Mouse (Mus musculus) embryo, embryonic 11 days (tissue): ENCODE data around the gene Git1.

ENCODE experiments used
- DNase-seq: peaks from one replicate; pipeline ENCODE4 v3.0.0-alpha.2; 2015

Gene Git1

DNA sequence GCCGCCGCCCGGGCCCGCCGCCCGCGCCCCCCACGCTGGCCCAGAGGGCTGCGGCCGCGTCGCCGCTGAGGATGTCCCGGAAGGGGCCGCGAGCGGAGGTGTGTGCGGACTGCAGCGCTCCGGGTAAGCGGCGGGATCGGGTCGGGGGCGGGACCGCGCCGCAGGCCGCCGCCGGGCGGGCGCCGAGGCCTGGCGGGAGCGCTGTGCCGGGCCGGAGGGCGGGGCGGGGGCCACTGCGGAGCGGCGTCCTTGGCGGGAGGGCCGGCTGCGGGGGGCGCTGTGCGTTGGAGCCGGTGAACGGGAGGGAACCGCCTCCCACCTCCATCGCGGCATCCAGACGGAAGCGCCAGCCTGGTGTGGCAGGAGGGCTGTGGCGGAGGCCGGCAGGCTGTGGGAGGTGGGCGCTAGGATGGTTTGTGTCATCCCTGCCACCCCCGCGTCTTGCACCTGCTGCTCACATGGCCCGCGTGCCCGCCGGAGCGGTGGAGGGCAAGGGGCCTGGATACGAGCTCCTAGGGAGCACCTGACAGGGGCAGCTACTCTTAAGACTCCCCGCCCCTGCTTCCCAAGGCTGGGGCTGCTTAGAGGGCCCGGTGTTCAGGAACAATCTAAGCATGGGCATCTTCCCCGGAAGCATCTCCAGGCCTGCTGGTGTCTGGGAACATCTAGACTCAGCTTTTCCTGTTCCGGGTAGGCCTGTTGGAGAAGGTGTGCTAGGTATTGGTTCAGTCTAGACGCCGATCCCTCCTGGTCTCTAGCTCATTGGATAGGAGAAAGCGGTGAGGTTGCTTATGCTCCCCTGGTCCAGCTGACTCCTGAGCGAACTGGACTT is at the start of gene Git1:
Gene Git1, plus strand, starts transcription at position 51 of the 832 bp plus-strand sequence.
- peak; percentile 61 for DNase-seq

DNA sequence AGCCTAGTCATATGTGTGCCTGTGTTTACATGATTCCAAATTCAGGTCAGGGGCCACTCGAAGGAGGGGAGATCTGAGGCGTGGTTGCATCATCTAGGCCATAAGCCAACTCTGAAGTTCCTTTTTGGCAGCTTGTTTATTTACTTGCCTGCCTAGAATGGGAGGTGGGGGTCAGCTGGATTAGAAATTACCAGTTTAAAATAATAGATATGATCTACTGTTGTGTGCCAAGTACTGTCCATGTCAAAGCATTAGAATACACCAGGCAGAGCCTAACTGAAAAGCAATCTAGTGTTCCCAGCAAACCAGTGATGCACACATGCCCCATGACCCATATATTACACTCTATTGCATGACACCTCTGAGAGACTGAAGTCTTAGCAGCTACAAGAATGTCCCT is 48.4 kb upstream of the Git1 start:
- DNase-seq = no peak

DNA sequence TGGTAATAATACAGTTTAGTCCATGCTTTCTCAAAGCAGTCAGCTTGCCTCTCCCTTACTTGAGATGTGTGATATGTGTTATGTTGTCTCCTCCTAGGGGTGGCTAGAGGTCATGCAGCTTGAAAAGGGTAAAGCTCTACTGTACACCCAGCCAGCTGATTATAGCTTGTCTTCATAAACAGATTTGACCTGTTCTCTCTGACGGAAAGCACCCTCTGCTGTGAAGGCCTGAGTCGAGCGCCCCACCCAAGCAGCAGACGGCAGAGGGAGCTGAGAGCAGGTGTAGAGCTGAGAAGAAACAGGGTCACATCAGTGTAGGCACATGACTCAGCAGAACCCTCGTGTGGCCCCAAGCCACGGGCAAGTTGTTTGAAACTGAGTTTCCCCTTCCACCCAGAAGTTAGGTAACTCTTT is 46.7 kb upstream of the Git1 start:
- peak; percentile 56 for DNase-seq

DNA sequence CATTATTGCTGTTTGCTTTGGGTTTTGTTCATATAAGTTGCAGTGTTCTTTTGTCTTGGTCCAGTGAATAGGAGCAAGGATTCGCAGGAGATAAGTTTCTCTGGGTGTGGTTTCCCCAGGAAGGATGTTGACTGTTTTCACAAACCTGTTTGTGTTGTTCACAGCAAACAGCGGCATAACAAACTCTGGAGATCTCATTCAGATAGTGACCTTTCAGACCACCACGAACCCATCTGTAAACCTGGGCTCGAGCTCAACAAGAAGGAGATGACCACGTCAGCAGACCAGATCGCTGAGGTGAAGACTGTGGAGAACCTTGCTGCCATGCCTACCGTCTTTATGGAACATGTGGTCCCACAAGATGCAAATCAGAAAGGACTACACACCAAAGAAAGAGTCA is 44.1 kb upstream of the Git1 start:
- DNase-seq = no peak

DNA sequence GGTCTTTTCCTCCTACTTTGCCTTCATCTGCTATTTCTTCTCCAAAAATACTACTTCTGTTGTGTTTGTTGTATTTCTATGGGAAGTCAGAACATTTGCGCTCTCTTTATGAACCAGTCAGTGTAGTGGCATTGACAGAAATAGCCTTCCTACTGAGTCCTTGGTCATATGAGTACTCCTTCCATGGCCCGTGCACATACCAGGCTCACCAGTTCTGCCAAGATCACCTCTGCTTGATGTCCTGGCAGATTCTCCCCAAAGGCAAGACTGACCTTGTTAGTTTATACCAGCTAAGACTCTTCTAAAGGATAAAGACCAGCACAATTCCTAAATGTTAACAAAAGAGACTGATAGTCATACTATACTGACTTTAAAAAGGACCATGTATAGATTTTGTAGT is 41.7 kb upstream of the Git1 start:
- DNase-seq = no peak

DNA sequence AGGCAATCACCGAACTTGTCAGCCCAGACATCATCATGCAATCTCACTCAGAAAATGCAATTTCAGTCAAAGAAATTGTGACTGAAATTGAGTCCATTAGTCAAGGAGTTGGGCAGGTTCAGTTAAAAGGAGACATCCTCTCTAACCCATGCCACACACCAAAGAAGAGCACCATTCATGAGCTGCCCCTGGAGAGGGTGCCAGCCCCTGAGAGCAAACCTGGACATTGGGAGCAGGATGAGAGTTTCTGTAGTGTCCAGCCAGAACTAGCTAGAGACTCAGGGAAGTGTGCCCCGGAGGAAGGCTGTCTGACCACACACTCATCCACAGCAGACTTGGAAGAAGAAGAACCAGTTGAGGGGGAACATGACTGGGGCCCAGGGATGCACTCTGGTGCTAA is 40.0 kb upstream of the Git1 start:
- no peak for DNase-seq

DNA sequence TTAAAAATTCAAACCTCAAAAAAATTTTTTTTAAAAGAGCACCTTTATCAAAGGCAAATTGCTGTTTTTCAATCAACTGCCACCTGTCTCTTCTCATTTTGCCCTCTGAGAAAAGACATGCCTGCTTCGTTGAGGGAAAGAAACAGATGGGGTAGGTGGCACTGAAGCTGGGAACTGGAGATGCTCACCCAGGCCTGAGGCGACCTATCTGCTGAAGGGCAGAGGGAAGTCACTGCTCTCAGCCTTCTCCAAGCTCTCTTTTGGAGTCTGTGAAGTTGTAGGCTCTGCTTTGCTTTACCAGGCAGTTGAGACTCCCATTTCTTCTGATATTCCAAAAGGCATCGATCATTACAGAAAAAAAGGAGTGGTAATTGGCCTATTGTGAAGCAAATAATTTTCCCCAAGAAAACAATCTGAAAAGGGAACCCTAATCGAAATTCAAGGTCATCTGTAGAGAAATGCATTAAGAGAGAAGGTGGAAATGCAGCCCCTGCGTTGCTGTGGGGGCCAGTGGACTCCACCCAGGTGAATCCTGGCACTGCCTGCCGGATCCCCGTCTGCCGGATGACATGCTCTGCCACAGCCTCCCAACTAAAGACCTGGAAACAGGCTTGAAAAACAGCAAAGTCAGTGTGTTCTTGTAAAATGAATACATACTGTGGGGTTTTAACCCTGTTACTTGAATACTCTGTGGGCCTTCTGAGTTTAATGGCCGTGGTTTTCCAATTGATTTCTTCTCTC is 37.4 kb upstream of the Git1 start:
- DNase-seq = no peak

DNA sequence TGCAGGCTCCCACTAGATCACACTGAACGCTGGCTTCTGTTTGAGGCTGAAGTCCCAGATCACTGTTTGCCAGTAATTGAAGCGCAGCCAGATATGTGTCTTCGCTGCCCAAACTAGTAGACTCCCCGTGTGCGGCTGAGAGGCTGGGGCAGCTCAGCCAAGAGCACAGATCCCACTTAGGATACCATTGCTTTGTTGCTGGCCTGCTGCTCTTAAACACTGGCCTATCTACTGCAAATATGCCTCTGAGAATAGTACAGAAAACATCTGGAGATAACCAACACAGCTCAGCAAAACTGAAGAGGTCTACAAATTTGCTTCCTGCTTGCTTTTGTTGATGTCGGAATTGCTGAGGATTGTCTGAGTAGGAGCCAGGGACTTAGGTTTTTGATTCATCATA is 36.5 kb upstream of the Git1 start:
- no peak for DNase-seq

DNA sequence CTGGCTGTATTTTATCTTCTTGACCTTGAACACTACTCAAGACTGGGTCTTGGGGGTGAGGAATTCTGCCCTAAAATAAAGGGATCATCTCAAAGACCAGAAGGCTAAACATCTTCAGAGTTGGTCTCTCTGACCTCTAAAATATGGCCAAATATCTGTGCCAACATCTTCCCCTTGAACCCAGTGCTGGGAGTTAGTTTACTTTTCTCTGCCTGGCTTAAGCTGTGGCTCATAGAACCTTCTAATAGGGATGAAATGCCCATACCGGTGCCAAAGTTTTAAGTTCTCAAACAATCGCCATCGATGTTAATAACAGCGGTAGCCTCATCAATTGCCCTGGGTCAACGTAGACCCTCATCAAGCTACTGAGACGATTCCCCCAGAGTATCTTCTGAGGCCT is 31.5 kb upstream of the Git1 start:
- no peak for DNase-seq

DNA sequence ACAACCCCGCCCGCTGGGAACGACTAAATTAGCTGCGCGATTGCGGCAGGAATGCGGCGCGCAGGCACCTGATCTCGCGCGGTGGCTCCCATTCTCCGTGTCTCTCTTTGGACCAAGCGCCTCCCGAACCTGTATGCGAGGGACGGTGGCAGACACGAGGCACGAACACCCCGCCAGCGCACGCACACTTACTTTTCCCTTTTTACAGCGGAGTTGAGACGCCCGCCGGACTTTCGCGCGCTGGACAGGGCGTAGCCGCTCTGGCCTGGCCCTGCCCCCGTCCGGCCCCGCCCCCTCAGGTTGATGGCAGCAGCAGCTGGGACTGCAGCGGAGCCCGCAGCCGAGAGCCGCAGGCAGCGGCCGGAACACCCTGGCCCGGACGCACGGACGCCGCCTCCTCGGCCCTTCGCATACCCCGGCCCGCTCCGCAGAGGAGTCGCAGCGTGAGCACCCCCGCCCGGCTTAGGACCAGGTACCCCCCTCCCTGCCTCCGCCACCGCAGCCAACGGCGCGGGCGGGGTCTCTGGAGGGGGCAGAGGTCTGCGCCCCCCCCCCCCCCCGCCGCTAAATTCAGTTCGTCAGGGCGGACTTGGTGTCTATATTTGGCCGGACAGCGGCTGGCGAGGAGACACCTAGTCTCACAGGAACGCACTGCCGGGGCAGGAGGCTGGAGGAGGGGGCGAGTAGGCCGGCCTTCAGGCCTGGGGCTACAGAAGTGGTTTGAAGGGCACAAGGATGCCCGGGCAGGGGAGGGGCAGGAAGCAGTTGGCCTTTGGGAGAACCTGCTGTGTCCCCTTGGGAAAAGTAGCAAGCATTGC is 30.9 kb upstream of the Git1 start, which contains the start of gene Coro6:
Gene Coro6, plus strand, starts transcription at position 129 of the 818 bp plus-strand sequence.
- peak; percentile 86 for DNase-seq

DNA sequence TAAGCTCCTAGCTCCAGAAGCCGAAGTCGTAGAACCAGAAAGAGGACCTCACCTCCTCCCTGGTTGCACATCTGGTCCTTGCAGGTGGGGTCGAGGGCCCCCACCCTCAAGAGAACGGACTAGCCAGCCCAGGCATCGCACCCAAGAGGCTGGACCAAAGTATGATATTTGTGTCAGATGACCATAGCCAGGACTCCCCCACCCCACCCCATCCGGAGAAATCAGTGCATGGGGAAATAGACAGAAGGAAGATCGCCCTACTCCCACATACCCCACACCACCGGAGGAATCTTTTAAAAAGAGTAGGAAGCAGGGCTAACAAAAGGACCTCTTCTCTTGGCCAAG is 30.3 kb upstream of the Git1 start:
- no peak for DNase-seq

DNA sequence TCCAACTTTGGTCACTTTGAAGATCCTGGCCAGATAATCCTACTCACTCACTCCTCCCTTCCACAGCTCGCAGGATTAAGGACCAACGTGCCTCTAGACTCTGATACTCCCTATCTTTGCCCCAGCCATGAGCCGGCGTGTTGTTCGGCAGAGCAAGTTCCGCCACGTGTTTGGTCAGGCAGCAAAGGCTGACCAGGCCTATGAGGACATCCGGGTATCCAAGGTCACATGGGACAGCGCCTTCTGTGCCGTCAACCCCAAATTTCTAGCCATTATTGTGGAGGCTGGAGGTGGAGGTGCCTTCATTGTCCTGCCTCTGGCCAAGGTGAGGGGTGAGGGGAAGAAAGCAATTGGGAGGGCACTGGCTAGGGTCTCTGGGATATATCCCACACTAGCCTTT is 29.6 kb upstream of the Git1 start:
- no peak for DNase-seq

DNA sequence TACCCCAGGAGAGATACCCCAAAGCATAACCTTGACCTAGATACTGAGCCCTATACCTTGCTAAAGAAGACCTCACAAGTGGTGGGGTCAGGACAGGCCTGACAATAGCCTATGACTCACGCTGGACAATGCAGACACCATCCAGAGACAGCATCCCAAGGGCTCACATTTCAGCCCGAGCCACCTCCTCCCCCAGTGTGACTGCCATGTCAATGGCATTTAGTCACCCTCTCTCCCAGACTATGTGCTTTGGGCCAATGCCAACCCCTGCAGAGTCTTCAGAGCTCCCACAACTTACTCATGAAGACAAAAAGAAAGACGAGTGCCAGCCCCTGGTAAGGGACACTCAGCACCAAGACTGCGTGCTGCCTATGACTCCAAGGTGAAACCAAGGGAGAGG is 28.7 kb upstream of the Git1 start:
- DNase-seq = no peak

DNA sequence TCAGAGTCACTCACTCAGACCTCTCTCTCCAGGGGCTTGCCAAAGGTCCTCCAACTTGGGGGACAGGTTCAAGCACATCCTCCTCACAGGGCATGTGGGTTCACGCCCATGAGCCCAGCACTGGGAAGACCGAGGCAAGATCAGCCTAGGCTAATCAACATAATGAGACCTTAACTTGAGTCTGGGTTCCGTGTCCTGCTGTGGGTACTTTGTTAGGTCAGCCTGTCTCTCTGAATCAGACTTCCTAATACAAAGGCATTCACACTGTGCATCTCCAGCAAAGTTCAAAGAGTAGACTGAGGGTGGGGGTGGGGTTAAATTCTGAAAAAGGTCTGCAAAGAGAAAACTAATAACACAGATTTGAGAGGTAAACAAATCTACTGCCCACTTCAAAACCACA is 28.3 kb upstream of the Git1 start:
- no peak for DNase-seq

DNA sequence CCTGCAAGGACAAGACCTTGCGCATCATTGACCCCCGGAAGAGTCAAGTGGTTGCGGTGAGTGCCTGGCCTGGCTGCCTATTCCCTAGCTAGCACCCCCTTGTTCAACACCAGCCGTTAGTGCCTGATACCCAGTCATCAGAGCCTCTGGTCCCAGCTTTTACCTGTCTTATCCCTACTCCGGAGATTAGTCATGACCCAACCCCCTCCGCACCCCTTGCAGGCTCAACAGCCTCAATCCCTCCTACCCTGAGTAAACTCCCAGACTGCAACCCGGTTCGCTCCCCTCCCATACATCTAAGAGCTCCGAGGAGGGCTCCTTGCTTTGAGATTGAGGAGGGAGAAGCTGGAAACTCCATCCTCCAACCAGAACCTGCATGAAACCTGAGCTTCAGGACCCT is 26.8 kb upstream of the Git1 start:
- DNase-seq = no peak

DNA sequence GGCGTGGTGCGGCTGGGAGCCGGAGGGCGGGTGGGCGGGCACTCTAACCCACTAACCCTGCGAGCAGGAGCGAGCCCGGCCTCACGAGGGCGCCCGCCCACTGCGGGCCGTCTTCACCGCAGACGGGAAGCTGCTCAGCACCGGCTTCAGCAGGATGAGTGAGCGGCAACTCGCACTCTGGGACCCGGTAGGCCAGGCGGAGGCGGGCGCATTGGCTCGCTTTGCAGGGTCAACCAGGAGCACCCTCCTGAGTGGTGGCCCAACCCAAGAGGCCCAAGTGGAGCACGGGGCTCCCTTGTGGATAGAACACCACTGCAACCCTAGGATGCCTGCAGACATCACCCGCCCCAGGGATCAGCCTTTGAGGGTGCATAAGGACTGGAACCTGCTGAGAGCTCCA is 26.2 kb upstream of the Git1 start:
- DNase-seq = peak; percentile 73

DNA sequence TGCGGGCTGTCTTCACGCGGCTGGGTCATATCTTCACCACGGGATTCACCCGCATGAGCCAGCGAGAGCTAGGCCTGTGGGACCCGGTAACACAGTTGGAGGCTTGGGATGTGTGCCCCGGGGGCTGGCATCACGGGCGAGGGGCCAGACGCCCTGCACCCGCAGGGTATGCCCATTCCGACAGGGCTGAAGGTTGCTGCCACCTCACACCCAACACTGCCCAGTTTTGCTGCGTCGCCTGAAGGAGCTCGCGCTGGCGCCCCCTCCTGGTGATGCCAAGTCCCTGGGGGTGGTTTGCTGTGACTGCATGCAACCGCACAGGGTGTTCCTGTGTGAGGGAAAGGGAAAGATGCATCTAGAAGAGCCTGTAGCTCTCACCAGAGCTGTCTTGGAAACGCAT is 25.6 kb upstream of the Git1 start:
- peak; percentile 79 for DNase-seq

DNA sequence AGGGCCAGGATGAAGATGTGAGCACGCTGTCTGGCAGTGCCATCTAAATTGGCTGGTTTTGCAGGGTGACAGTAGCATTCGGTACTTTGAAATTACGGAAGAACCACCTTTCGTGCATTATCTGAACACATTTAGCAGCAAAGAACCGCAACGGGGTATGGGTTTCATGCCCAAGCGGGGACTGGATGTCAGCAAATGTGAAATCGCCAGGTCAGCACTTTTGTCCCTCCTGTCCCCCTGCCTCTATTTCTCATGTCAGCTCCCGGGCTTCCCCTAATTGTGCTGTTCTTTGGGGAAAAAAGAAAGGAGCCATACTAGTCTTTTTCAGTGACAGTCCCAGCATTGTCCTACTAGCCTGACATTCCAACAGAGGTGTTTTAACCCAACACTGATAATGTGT is 25.0 kb upstream of the Git1 start:
- DNase-seq = no peak

DNA sequence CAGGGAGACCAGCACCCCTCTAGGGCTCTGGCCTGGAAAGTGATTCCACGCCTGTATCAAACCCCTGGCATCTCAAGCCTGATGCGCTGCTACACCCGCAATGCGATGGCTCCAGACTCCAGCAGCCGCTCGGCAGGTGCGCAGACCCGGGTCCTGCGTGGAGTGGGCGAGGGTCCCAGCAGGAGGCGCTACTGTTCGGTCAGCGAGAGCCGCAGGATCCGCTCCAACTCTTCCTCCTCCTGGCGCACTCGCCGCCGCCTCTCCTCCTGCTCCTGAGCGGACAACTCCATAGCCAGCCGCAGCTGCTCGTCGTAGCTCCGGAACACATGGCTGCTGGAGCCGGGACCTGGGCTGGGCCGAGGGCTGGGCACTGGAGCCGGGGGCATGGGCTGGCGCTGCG is 22.0 kb upstream of the Git1 start:
- no peak for DNase-seq

DNA sequence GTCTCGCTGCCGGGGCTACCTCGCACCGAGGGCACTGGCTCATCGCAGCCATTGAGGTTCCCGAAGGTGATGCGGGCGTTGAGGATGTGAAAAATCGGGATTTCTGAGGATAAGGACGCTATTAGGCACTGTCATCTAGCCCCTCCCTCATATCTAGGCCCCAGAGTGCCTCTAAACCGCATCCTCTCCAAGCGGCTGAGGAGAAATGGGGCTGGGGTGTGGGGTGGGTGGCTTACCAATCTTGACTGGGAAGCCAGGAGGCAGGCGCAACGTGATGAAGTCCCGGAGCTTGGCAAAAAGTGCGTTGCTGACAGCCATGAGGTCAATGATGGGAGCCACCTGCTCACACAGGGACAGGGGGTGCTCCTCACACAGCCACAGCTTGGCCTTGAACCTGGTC is 20.6 kb upstream of the Git1 start:
- no peak for DNase-seq

DNA sequence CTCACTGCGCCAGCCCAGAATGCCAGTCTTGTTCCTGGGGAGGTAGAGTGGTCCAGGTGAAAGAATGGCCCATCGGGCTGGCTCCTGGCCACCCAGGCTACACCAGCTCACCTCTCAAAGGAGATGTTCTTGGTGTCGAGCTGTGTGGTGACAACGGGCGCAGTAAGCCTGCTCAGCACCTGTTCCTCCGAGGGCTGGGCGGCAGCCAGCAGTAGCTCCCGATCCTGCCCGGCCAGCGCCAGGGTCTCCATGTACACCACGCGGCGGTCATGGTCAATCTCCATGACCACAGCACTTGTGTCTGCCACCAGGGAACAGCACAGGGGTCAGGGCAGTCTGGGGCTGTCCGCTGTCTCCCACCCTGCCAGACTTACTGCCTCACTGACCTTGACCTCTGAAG is 17.1 kb upstream of the Git1 start:
- no peak for DNase-seq

DNA sequence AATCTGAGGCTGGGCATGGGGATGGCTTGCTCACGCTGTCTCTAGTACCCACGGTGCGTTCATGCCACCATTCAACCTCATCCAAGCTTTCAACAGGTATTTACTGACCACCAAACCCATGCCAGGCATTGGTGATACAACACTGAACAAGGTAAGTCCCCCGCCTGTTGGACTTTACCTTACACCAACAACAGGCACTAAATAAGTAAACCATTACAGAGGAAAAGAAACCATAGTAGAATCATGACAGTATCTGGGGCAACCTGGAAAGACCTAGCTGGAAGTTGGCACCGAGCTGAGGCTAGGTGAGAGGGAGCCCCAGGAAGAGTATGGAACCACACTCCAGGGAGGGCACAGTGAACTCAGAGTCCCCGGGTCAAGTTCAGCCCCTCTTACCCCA is 16.5 kb upstream of the Git1 start:
- no peak for DNase-seq

DNA sequence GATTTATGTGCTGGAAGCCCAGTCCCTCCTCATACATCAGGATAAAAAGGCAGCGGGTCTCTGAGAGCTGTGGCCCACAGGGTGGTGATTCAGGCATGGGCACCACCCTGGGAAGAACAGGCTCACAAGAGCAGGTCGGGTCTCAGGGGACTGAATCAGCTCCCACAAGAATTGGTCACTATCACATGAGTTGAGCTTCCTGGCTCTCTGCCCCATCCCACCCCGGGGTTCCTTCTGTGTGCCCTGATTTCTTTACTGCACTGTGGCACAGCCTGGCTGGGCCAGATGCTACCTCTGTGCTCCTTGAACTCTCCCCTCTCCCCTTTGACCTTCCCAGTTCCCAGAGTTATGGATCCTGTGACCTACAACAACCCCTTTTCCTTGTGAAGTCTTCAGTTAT is 10.3 kb upstream of the Git1 start:
- no peak for DNase-seq
